Mouse (Mus musculus) ZHBTc4 (cell line): ENCODE results near the gene Pdlim4.

ENCODE experiments used
- DNase-seq: peaks from one replicate; pipeline ENCODE4 v3.0.0-alpha.2; 2011; ENCODE audit warnings: low read depth, low spot score

The Pdlim4 gene

GRCm38 (mm10) chr11:54068520-54069371 lies at the start of gene Pdlim4:
Gene Pdlim4 (minus strand): TSS chr11:54069014.
- DNase-seq = peak; percentile 63

DNA sequence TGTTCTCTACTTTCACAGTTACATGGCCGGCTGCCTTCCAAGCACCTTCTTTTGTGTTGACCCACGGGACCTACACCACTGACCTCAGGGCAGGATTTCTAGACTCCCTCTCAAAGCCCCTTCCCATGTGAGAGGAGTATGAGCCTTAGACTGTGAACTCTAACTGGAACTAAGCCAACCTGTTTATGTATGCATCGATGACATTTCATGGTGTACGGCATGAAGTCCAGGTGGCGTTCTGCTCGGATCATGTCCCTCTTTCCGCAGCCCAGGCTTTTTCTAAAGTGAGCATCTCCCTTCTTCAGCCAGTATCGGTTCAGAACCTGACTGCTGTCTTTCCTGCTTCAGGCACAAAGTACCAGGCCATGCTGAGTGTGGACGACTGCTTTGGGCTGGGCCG lies 48.3 kb upstream of the Pdlim4 start:
- no peak for DNase-seq

DNA sequence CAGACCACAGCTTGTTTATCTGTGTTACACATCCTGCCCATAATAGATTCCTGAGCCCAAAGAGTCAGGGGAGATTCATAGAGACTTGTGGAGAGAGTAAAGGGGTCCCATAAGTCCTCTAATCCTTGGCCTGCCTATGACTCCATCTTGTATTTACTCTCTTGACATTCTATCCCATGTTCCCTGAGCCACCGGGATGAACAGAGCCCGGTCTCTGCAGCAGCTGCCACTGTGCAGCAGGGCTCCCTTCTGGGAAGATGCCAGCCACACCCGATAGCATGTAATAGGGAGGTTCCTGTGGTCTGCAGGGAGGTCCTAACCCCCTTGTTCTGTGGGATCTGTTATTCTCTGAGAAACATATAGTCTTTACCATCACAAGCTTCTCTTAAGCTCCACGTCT lies 47.6 kb upstream of the Pdlim4 start:
- no peak for DNase-seq

DNA sequence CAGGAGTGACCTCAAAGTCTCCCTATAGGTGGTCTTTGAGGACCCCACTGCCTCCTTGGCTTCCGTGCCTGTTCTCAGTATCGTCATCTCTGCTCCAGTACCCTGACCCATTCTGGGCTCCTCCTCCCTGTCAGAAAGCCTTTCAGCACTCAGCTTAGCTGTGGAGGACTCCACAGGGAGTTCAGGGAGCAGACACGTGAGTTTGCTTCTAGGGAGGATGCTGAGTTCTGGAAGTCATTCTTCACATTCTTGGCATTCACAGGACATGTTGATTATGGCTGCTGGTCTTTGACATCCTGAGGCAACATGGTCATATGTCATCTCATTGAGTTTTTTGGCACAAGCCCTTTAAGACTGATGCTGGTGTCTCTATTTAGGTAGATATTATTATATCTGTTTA lies 47.1 kb upstream of the Pdlim4 start:
- DNase-seq = peak; percentile 23

GRCm38 (mm10) chr11:54115301-54115700 lies 46.5 kb upstream of the Pdlim4 start:
- DNase-seq = no peak

- DNase-seq = no peak
Measured at GRCm38 (mm10) chr11:54114746-54115145, 45.9 kb upstream of the Pdlim4 start.

- DNase-seq = peak; percentile 26
Measured at GRCm38 (mm10) chr11:54113352-54113751, 44.5 kb upstream of the Pdlim4 start.

GRCm38 (mm10) chr11:54112920-54113319 lies 44.1 kb upstream of the Pdlim4 start:
- peak; percentile 97 for DNase-seq

GRCm38 (mm10) chr11:54111976-54112741 lies 43.3 kb upstream of the Pdlim4 start:
- peak; percentile 9 for DNase-seq

DNA sequence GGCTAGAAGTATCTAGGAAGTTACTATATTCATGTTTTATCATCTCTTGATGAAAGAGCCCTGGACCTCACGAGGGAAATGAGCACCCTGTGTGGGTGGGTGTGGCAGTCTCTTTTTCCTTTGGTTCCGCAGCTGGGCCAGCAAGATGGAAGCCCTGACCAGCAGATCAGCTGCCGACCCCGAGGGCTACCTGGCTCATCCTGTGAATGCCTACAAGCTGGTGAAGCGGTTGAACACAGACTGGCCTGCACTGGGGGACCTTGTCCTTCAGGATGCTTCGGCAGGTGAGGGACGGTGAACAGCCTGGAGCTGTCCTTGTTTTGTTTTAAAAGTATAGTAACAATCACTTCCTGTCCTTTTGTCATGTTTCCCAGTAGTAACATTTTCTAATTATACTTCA lies 42.5 kb upstream of the Pdlim4 start:
- DNase-seq = no peak

DNA sequence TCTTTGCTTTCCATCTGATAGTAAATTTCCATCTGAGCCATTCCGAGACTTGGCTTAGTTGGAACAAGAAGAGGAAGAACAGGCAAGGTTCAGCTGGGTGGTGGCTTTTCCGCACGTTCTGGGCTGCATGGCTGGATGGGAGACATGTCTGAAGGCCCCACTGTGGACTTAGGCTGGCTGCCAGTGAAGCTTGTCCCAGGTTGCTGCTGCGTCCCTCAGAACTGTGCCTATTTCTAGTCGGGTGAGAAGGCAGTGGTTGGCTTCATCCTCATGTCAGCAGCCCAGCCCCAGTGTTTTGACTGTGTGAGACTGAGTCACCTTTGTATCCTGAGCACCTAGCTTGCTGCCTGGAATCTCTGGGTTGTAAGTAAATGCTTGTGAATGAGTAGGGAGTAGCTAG lies 40.1 kb upstream of the Pdlim4 start:
- no peak for DNase-seq

DNA sequence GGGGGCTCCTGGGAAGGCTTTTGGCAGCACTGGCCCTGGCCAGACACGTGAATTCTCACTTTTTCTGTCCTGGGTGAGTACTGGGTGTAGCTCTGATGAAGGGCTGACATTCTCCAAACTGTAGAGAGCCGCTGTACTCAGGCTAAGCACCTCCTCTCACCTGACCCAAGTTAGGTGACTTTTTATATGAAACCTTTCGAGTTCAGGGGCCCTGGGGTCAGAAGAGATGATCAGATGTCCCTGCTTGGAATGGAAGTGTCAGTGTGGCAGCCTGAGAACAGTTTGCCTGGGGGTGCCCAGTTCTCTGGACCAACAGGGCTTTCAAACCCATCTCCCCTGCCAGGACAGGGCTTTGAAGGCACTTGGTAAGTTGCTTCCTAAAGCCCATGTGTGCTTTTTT lies 39.3 kb upstream of the Pdlim4 start:
- no peak for DNase-seq

- DNase-seq = no peak
Measured at GRCm38 (mm10) chr11:54107239-54107638, 38.4 kb upstream of the Pdlim4 start.

GRCm38 (mm10) chr11:54106676-54107075 lies 37.9 kb upstream of the Pdlim4 start:
- no peak for DNase-seq

DNA sequence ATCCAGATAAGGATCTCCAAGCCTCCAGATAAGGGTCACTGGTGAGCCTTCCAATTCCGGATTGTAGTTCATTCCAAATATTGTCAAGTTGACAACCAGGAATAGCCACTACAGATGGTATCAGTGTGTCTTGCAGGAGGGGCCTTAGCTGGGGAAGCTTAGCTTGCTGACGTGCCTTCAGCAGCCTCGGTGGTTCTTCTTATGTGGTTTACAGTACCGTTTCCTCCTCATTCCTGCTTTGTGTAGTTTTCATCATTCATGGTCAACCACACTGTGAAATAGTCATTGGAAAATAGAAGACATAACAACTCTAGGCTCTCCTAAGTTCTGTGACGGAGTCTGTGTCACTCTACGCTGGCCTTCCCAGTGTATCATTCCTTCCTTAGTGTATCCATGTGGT lies 36.2 kb upstream of the Pdlim4 start:
- DNase-seq = no peak

DNA sequence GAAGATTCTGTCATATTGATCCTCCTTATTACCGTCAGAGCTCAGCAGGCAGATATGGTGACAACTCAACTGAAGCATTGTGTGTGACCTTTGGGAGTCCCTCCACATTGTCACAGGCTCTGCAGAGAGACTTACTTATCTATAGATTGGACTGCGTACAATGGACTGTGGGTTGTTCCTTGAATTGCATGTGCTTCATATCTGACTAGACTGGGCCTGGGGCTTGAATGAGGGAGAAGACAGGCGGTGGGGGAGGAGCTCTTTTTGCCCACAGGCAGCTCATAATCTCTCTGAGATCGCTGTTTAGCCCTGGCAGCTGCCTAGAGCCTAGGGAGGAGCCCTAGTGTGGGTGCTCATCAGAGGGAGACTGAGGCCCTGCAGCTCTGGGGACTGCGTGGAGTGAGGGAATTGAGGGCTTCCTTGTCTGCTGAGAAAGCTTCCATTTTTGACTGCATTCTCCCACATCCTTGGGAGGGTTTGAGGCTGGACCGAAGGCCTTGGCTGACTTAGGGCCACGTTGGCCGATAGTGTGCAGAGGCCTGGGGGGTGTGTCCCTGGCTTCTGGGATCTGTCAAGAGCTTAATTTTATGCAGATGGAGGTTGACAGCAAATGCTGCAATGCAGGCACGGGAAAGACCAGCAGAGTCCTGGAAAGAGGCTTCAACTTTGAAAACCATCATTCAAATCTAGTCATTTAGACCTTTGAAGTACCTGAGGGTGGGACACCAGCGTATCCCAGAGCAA lies 34.1 kb upstream of the Pdlim4 start:
- no peak for DNase-seq

- no peak for DNase-seq
Measured at GRCm38 (mm10) chr11:54101701-54102100, 32.9 kb upstream of the Pdlim4 start.

- DNase-seq = peak; percentile 81
Measured at GRCm38 (mm10) chr11:54100692-54101591, 32.1 kb upstream of the Pdlim4 start.

DNA sequence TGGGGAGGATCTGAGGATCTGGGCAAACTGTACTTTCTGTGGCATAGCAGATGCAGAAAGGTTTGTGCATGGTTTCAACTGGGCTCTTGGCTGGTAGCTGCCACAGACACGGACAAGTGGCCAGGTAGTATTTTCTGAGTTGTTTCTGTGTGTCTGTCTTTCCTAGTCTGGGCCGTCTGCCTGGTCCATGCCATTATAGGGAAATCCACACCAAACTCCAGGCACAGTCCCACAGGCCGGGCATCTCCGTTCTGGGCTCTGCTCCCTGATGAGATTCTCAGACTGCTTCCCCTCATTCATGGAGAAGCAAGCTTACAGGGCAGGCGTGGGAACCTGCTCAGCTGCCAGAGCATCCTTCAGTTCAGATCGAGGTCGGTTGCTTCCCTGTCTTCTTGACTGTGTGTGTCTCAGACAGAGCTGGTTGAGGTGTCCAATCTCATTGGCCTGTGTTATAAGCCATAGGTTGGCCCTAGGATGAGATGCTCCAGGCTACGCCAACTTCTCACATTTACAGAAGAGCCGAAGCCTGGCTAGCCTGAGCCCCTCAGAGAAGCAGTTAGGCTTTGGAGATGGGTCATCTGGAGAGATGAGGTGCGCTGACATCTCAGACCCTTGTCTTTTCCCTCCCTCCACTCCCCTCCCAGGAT lies 31.4 kb upstream of the Pdlim4 start, which contains the start of gene P4ha2:
P4ha2 (plus strand) TSS at position 51 of the 647 bp plus-strand sequence.
- DNase-seq = no peak

DNA sequence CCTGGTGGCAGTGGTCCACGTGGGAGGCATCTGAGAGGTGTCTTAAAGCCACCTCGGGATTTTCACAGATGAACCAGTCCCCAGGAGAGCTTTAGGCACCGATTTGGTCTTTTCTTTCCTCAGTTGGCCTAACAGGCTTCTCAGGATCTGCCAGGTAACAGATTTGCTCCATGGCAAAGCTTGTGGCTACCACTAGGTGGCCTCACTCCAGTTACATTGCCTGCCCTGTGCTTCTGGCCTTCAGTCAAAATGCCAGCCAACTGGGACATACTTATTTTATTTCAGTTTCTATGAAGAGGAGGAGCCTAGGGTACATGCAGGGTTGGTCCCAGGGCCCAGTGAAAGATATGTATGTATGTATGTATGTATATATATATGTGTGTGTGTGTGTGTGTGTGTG lies 24.2 kb upstream of the Pdlim4 start:
- DNase-seq = peak; percentile 60
